Mouse (Mus musculus): ENCODE measurements around the gene Taf5. TPM values are rescaled to one million over a fixed set of nuclear protein-coding genes. Genes with fewer than 3 reads are reported as not detected.
A peak's percentile ranks its signal among the peaks of the same experiment; 100 is the strongest.

Gene Taf5
- total RNA-seq (2014; rRNA removed) = 8.6 and 10.8 TPM in 2 replicates
- polyA plus RNA-seq (2015; fragmentation: Nextera tagmentation; extraction: Ambion mirVana) = 2.9 and 3.0 TPM in 2 replicates

DNA sequence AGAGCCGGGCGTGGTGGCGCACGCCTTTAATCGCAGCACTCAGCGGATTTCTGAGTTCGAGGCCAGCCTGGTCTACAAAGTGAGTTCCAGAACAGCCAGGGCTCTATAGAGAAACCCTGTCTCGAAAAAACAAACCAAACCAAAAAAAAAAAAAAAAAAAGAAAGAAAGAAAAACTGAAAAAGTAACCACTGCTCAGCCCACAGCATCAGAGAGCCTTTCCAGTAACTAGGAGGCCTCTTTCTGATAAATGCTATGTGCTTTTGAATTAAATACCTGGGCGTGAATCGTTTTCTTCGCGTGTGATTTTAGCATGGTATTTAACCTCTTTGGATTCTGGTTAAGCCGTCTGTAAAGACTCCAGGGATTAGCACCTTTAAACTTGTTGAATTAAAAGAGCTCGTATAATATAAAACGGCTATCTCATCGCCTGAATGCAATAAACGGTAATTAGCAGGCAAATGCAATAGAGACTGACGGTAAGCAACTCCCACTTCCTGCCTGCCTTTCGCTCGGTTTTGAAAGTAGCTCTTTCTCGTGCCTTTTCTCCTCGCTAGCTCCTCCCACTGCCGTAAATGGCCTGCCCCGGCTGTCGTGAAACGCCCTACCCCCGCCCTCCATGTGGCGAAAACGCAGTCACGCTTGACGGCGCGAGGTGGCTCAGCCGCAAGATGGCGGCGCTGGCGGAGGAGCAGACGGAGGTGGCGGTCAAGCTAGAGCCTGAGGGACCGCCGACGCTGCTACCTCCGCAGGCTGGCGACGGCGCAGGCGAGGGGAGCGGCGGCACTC, at the start of gene Taf5:
Gene Taf5 (plus strand): TSS at position 651 of the 787 bp plus-strand sequence.
- H3K9me3 ChIP-seq (ENCODE audit: low read length) = no peaks in the 10 kb centered on the region
- no peaks in the 10 kb centered on the region for H3K27me3 ChIP-seq (ENCODE audit: insufficient read depth, low read length)
- peak within 1 kb of the TSS; percentile 87 for H3K9ac ChIP-seq (replicated peaks; ENCODE audit: low read length, poor library complexity, severe bottlenecking)
- peak; percentile 56 for TF ChIP-seq CTCF (IDR thresholded peaks at IDR 0.05)
- H3K4me1 ChIP-seq (ENCODE audit: insufficient read depth, low read length) = no peaks in the 10 kb centered on the region
- no peaks in the 10 kb centered on the region for H3K36me3 ChIP-seq (ENCODE audit: insufficient read depth, low read length)
- ATAC-seq (ENCODE audit: low FRiP score) = peak; percentile 73; the same call in 1 of the 2 replicates
- peak; percentile 98 for DNase-seq (ENCODE audit: low spot score)
- H3K27ac ChIP-seq (ENCODE audit: low read depth, low read length) = peak within 1 kb of the TSS; percentile 92
- peak within 1 kb of the TSS; percentile 61 for H3K4me2 ChIP-seq (ENCODE audit: low read depth, low read length, poor library complexity, severe bottlenecking)
- H3K4me3 ChIP-seq (ENCODE audit: low read depth, low read length) = peak within 1 kb of the TSS; percentile 98
- WGBS = 11% methylated on average over 49 of the region's 49 CpGs

DNA sequence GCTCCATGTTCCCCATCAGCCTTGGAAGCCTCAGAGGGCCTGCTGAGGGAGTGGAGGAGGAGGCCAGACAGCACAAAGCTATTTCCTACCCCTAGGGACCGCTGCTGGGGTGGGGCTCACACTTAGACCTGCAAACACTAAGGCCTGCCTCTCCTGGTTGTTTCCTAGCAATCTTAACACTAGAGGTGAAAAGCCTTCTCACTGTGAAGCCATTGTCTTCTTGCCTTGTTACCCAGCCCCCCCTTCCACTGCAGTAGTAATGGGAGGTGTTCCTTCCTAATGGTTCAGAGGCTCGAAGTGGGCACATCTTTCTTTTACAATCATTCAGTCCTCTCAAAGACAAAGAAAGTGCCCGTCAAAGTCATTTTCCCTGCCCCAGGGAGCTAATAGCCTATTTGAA, 49.7 kb upstream of the Taf5 start:
- TF ChIP-seq CTCF (IDR thresholded peaks at IDR 0.05) = peak; percentile 21; the same call in 1 of the 2 replicates
- peaks cover 3% of the 10 kb centered on the region for H3K36me3 ChIP-seq (ENCODE audit: insufficient read depth, low read length)
- 5% methylated on average over 3 of the region's 3 CpGs for WGBS
- peak overlapping the region; percentile 50 for H3K9ac ChIP-seq (replicated peaks; ENCODE audit: low read length, poor library complexity, severe bottlenecking)
- peaks cover 2% of the 10 kb centered on the region for H3K4me1 ChIP-seq (ENCODE audit: insufficient read depth, low read length)
- H3K27me3 ChIP-seq (ENCODE audit: insufficient read depth, low read length) = no peaks in the 10 kb centered on the region
- H3K27ac ChIP-seq (ENCODE audit: low read depth, low read length) = peak overlapping the region; percentile 65
- ATAC-seq (ENCODE audit: low FRiP score) = no peak
- DNase-seq (ENCODE audit: low spot score) = peak; percentile 39
- peak overlapping the region; percentile 62 for H3K4me2 ChIP-seq (ENCODE audit: low read depth, low read length, poor library complexity, severe bottlenecking)
- H3K9me3 ChIP-seq (ENCODE audit: low read length) = no peaks in the 10 kb centered on the region
- H3K4me3 ChIP-seq (ENCODE audit: low read depth, low read length) = peak overlapping the region; percentile 84

DNA sequence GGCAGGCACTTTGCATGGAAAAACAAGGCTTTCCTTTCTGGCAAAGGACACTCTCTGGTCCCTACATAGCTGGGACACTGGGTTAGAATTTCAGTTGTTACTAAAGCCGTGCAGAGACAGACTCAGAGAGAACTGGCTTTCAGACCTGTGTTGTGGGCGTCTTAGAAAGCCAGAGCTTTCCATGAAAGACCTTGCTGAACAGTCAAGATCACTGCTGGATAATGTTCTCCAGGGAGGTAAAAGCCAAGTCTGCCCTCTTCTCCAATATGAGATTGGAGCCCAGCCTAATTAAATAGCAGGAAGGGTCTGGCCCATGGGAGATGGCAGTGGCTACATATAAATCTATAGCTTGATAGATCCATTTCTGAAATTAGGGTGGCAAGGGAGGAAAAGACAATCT, 49.2 kb upstream of the Taf5 start:
- TF ChIP-seq CTCF (IDR thresholded peaks at IDR 0.05) = no peak
- H3K4me3 ChIP-seq (ENCODE audit: low read depth, low read length) = peak overlapping the region; percentile 84
- H3K36me3 ChIP-seq (ENCODE audit: insufficient read depth, low read length) = peaks cover 8% of the 10 kb centered on the region
- WGBS = 18% methylated on average over 2 of the region's 2 CpGs
- H3K9me3 ChIP-seq (ENCODE audit: low read length) = no peaks in the 10 kb centered on the region
- peak overlapping the region; percentile 65 for H3K27ac ChIP-seq (ENCODE audit: low read depth, low read length)
- ATAC-seq (ENCODE audit: low FRiP score) = no peak
- peak overlapping the region; percentile 62 for H3K4me2 ChIP-seq (ENCODE audit: low read depth, low read length, poor library complexity, severe bottlenecking)
- H3K27me3 ChIP-seq (ENCODE audit: insufficient read depth, low read length) = no peaks in the 10 kb centered on the region
- peak; percentile 14 for DNase-seq (ENCODE audit: low spot score)
- peaks cover 2% of the 10 kb centered on the region for H3K4me1 ChIP-seq (ENCODE audit: insufficient read depth, low read length)
- H3K9ac ChIP-seq (replicated peaks; ENCODE audit: low read length, poor library complexity, severe bottlenecking) = peak overlapping the region; percentile 50

DNA sequence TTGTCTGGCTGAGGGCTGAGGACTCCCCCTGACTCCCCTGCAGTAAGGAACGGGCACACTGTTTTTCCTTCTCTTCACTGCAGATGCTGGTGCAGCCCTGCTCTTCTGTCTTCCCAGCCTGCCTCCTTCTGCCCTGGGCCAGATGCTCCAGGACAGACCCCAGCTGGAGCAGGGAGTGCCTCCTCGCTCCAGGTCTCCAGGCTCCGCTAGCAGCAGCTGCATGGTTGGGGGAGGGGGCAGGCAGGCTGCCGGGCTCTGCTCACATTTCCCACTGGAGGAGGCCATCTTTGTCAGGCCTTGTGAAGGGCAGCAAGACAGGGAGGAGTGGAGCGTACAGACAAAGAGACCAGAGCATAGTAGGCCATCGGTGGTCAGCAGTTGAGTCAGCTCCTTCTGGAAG, 48.2 kb upstream of the Taf5 start:
- H3K9me3 ChIP-seq (ENCODE audit: low read length) = no peaks in the 10 kb centered on the region
- H3K27me3 ChIP-seq (ENCODE audit: insufficient read depth, low read length) = no peaks in the 10 kb centered on the region
- WGBS = 19% methylated on average over 6 of the region's 6 CpGs
- H3K27ac ChIP-seq (ENCODE audit: low read depth, low read length) = peak overlapping the region; percentile 38
- peak overlapping the region; percentile 62 for H3K4me2 ChIP-seq (ENCODE audit: low read depth, low read length, poor library complexity, severe bottlenecking)
- no peaks in the 10 kb centered on the region; the same call in none of the 2 replicates for H3K4me1 ChIP-seq (ENCODE audit: insufficient read depth, low read length)
- peaks cover 13% of the 10 kb centered on the region for H3K36me3 ChIP-seq (ENCODE audit: insufficient read depth, low read length)
- H3K4me3 ChIP-seq (ENCODE audit: low read depth, low read length) = peak overlapping the region; percentile 84
- no peak for TF ChIP-seq CTCF (IDR thresholded peaks at IDR 0.05)
- DNase-seq (ENCODE audit: low spot score) = peak; percentile 61
- 0 out of 2 replicates have a peak, but pooled peaks have one; percentile 12 for ATAC-seq (ENCODE audit: low FRiP score)
- H3K9ac ChIP-seq (replicated peaks; ENCODE audit: low read length, poor library complexity, severe bottlenecking) = peak overlapping the region; percentile 40

DNA sequence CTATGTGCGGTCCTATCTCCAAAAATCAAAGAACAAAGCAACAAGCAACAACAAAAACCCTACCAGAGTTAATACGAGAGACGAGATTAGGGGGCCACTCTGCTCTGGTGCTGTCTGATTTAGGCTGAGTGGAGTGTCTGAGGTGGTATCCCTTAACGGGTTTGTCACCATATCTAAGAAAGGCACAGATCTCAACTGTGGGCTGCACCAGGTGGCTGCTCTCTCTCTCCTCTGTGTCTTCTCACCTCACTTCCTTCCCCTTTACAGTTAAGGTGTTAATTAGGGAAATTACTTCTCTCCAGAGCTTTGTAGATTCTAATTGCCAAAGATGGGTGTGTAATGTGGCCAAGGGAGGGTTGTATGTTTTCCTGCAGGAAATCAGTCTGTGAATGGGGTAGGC, 44.8 kb upstream of the Taf5 start:
- no peak for DNase-seq (ENCODE audit: low spot score)
- no peak overlapping the region for H3K27ac ChIP-seq (ENCODE audit: low read depth, low read length)
- no peaks in the 10 kb centered on the region for H3K27me3 ChIP-seq (ENCODE audit: insufficient read depth, low read length)
- no peak for ATAC-seq (ENCODE audit: low FRiP score)
- H3K9ac ChIP-seq (replicated peaks; ENCODE audit: low read length, poor library complexity, severe bottlenecking) = no peak overlapping the region
- H3K4me2 ChIP-seq (ENCODE audit: low read depth, low read length, poor library complexity, severe bottlenecking) = no peak overlapping the region
- WGBS = 78% methylated on average over 4 of the region's 4 CpGs
- TF ChIP-seq CTCF (IDR thresholded peaks at IDR 0.05) = no peak
- peaks cover 23% of the 10 kb centered on the region for H3K36me3 ChIP-seq (ENCODE audit: insufficient read depth, low read length)
- no peak overlapping the region for H3K4me3 ChIP-seq (ENCODE audit: low read depth, low read length)
- H3K4me1 ChIP-seq (ENCODE audit: insufficient read depth, low read length) = no peaks in the 10 kb centered on the region; the same call in none of the 2 replicates
- H3K9me3 ChIP-seq (ENCODE audit: low read length) = no peaks in the 10 kb centered on the region

DNA sequence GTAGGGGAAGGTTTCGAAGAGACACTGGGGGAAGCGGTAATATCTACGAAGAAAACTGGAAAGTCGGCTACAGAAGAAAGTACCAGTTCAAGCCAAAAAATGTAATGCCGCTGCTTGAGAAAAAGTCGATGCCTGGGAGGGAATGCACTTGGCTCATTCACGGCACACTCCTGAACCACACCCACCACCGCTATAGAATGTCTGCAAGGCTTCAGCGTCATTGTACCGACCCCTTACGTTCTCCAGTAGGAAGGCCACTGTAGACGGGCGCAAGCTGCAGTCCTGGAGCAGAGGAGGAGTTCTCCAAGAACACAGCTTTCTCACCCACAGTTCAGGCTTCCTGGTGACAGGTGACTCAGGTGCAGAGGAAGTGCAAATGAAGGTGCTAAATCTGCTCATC, 44.0 kb upstream of the Taf5 start:
- 91% methylated on average over 13 of the region's 13 CpGs for WGBS
- ATAC-seq (ENCODE audit: low FRiP score) = no peak
- H3K4me3 ChIP-seq (ENCODE audit: low read depth, low read length) = no peak overlapping the region

More for the DNA sequence above, 44.0 kb upstream of the Taf5 start:
- Histone ChIP-seq H3K36me3 (ENCODE audit: insufficient read depth, low read length) (peaks cover 23% of the 10 kb centered on the region), H3K4me1 (ENCODE audit: insufficient read depth, low read length) (no peaks in the 10 kb centered on the region; the same call in 1 of the 2 replicates), H3K27me3 (ENCODE audit: insufficient read depth, low read length) (no peaks in the 10 kb centered on the region), H3K4me2 (ENCODE audit: low read depth, low read length, poor library complexity, severe bottlenecking) (no peak overlapping the region), H3K9me3 (ENCODE audit: low read length) (no peaks in the 10 kb centered on the region), H3K27ac (ENCODE audit: low read depth, low read length) (no peak overlapping the region), H3K9ac (replicated peaks; ENCODE audit: low read length, poor library complexity, severe bottlenecking) (no peak overlapping the region)
- TF ChIP-seq CTCF (IDR thresholded peaks at IDR 0.05) = no peak
- no peak for DNase-seq (ENCODE audit: low spot score)
